In the genomic region with DNA sequence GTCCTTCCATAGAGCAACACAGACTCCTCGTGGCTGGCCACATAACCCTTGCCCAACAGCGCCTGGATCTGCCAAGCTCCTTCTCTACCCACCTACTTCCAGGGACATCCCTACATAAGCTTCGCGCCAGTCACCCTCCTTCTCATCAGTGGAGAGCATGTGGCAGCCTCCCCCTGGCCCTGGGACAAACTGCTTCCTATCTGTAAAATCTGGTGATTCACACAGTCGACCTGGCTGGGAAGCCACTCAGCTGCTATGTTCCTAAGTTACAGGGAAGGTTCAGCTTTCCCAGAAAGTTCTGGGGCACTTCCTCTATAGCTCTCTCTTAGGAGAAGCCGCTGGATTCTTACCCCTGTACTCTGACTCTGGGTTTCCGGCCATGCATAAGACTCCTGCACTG, we compare ENCODE assay signal across 20 mouse cellular contexts.
"Had no signal": no experiment of that assay in that cellular context is flagged by ENCODE, and none has a peak within 500 bp of the region (broad histone marks: within the 10 kb centered on the region; RNA-seq: fewer than 3 reads in every experiment).

No protein-coding gene starts in this region.

- ATAC-seq: midbrain, embryonic 15.5 days had no signal

- DNase-seq: kidney, adult 2 months; kidney, postnatal 25 days; layer of hippocampus, postnatal 36 days; liver, embryonic 13.5 days; lung, embryonic 14.5 days; right cerebral cortex, adult 18-20 months; right cerebral cortex, postnatal 14 days; right cerebral cortex, postnatal 4 days; thymus, adult 2 months; thymus, postnatal 14 days; thymus, postnatal 4 days had no signal

- H3K27me3 ChIP-seq: midbrain, embryonic 12.5 days; midbrain, embryonic 15.5 days; neural tube, embryonic 12.5 days; neural tube, embryonic 15.5 days had no signal

- H3K4me3 ChIP-seq: layer of hippocampus, adult 2 months; left cerebral cortex, adult 2 months; liver, embryonic 13.5 days; midbrain, embryonic 12.5 days; midbrain, embryonic 15.5 days; neural tube, embryonic 12.5 days; neural tube, embryonic 15.5 days had no signal

- H3K9ac ChIP-seq: liver, embryonic 13.5 days; lung, embryonic 14.5 days; midbrain, embryonic 12.5 days; midbrain, embryonic 15.5 days; neural tube, embryonic 12.5 days; neural tube, embryonic 15.5 days had no signal

- H3K4me2 ChIP-seq: liver, embryonic 13.5 days; lung, embryonic 14.5 days; midbrain, embryonic 12.5 days; midbrain, embryonic 15.5 days; neural tube, embryonic 12.5 days; neural tube, embryonic 15.5 days had no signal

- H3K4me1 ChIP-seq: liver, embryonic 13.5 days had no signal

- H3K27ac ChIP-seq: kidney, postnatal 0 days; layer of hippocampus, adult 2 months; left cerebral cortex, adult 2 months; liver, embryonic 13.5 days; macrophage; midbrain, embryonic 12.5 days; midbrain, embryonic 15.5 days; neural tube, embryonic 12.5 days; neural tube, embryonic 15.5 days; stomach, postnatal 0 days had no signal

- H3K9me3 ChIP-seq: liver, embryonic 13.5 days; midbrain, embryonic 12.5 days; midbrain, embryonic 15.5 days; neural tube, embryonic 12.5 days; neural tube, embryonic 15.5 days had no signal

- H3K36me3 ChIP-seq: liver, embryonic 13.5 days; midbrain, embryonic 12.5 days; midbrain, embryonic 15.5 days; neural tube, embryonic 12.5 days; neural tube, embryonic 15.5 days had no signal
